Mouse (Mus musculus): ENCODE data around the gene Nin. TPM values are rescaled to one million over a fixed set of nuclear protein-coding genes. Genes with fewer than 3 reads are reported as not detected.

Gene Nin
- total RNA-seq, 1 experiment, result 13.9 TPM

DNA sequence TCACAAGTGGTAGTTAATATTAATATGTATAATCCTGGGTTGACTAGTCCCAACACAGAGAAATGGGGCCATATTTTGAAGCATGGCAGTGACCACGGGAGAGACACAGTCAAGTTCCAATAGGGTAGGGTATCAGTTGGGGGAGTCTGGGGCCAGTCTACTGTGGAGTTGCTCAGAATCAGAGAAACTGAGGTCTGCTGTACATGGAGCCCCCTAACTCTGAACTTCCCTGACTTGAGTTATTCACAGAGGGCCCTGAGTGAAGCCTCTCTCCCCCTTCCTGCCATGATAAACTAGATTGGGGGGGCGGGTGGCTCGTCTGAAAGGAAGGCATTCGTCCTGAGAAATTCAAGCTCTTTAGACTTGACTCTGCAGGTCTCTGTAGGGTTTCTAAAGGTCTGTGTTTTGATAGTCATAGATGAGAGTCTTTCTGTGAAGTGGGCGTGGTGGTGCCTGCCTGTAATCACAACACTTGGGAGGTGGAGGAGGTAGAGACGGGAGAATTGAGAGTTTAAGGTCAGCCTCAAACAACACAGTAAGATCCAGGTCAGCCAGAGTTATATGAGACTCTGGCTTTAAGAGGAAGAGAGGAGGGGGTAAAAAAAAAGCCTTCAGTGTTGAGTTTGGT is 20.1 kb downstream of the Nin start:
- Histone ChIP-seq H3K4me3 (ENCODE audit: insufficient read depth in 1 of 2, low read depth in 1 of 2, low read length in 2 of 2, poor library complexity in 1 of 2, severe bottlenecking in 1 of 2) (no peak overlapping the region), H3K36me3 (ENCODE audit: control insufficient read depth, insufficient read depth, low read length, poor library complexity, severe bottlenecking) (no peaks in the 10 kb centered on the region), H3K9me3 (ENCODE audit: control insufficient read depth, insufficient read depth, low read depth, low read length) (no peaks in the 10 kb centered on the region), H3K4me1 (ENCODE audit: control insufficient read depth in 2 of 2, insufficient read depth in 2 of 2, low read length in 2 of 2, poor library complexity in 1 of 2) (peaks cover 0 to 8% of the 10 kb centered on the region in 2 experiments; a peak in 2 of 4 replicates), H3K9ac (ENCODE audit: insufficient read depth, low read depth, low read length, poor library complexity, severe bottlenecking) (no peak overlapping the region), H3K27ac (ENCODE audit: insufficient read depth, low read depth, low read length, poor library complexity, severe bottlenecking) (no peak overlapping the region)
- in situ Hi-C loops (cut with MboI; ENCODE audit: low sequenced_read_pairs in 2 of 2, unreplicated experiment in 2 of 2), result no loop called here
- no peak for DNase-seq (ENCODE audit: low read depth, low spot score)
- TF ChIP-seq ZNF384 (IDR thresholded peaks at IDR 0.05; ENCODE audit: low read depth, low read length) (no peak), HCFC1 (IDR thresholded peaks at IDR 0.05; ENCODE audit: borderline replicate concordance, insufficient read depth, low read length) (no peak), MAFK (IDR thresholded peaks at IDR 0.05; ENCODE audit: insufficient read depth, low read depth, low read length) (no peak), ZC3H11A (IDR thresholded peaks at IDR 0.05; ENCODE audit: borderline replicate concordance, low read depth, low read length) (no peak), CHD2 (IDR thresholded peaks at IDR 0.05; ENCODE audit: low read depth, low read length) (no peak)

DNA sequence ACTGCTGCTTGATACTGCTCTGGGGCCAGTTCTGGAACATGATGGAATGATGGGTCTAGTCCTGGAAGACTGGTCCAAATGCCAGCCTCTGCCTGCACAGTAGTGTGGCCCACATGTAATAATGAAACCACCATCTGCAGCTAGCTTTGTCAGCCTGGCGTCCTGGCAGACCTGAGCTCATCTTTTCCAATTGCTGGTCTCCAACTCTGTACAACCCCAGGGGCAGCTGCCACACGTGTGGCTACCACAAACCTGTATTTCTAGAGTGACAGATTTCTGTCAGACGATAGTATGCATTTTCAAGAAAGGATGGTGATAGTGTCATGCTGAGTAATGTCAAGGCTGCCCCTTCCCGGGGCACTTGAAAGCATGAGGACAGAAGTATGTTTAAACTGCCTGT is 25.2 kb downstream of the Nin start:
- Histone ChIP-seq H3K4me3 (ENCODE audit: insufficient read depth in 1 of 2, low read depth in 1 of 2, low read length in 2 of 2, poor library complexity in 1 of 2, severe bottlenecking in 1 of 2) (no peak overlapping the region), H3K9me3 (ENCODE audit: control insufficient read depth, insufficient read depth, low read depth, low read length) (no peaks in the 10 kb centered on the region), H3K27ac (ENCODE audit: insufficient read depth, low read depth, low read length, poor library complexity, severe bottlenecking) (no peak overlapping the region), H3K9ac (ENCODE audit: insufficient read depth, low read depth, low read length, poor library complexity, severe bottlenecking) (no peak overlapping the region), H3K36me3 (ENCODE audit: control insufficient read depth, insufficient read depth, low read length, poor library complexity, severe bottlenecking) (no peaks in the 10 kb centered on the region), H3K4me1 (ENCODE audit: control insufficient read depth in 2 of 2, insufficient read depth in 2 of 2, low read length in 2 of 2, poor library complexity in 1 of 2) (no peaks in the 10 kb centered on the region)
- TF ChIP-seq ZNF384 (IDR thresholded peaks at IDR 0.05; ENCODE audit: low read depth, low read length) (no peak), ZC3H11A (IDR thresholded peaks at IDR 0.05; ENCODE audit: borderline replicate concordance, low read depth, low read length) (no peak), HCFC1 (IDR thresholded peaks at IDR 0.05; ENCODE audit: borderline replicate concordance, insufficient read depth, low read length) (no peak), MAFK (IDR thresholded peaks at IDR 0.05; ENCODE audit: insufficient read depth, low read depth, low read length) (no peak), CHD2 (IDR thresholded peaks at IDR 0.05; ENCODE audit: low read depth, low read length) (no peak)
- no peak for DNase-seq (ENCODE audit: low read depth, low spot score)
- in situ Hi-C loops (cut with MboI; ENCODE audit: low sequenced_read_pairs in 2 of 2, unreplicated experiment in 2 of 2), result no loop called here

DNA sequence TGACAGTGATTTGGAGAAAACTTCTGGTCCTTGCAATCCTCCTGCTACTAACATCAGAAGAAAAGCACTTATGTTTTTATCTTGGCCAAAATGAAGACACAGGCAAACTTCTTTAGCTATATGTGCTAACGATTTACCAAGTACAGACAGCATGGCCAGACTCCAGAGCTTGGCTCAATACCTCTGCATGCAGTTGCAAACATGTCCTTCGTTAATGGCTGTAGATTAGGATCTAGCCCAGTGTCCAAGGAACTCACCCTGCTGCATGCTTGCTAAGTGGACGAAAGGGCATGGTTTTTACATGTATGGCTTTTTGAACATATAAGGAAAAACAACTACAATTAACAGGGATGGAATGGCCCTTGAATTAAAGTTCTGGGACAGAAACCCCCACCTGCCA is 28.2 kb downstream of the Nin start:
- no peaks in the 10 kb centered on the region for H3K4me1 ChIP-seq (ENCODE audit: control insufficient read depth in 2 of 2, insufficient read depth in 2 of 2, low read length in 2 of 2, poor library complexity in 1 of 2)
- no peak overlapping the region for H3K27ac ChIP-seq (ENCODE audit: insufficient read depth, low read depth, low read length, poor library complexity, severe bottlenecking)
- TF ChIP-seq HCFC1 (IDR thresholded peaks at IDR 0.05; ENCODE audit: borderline replicate concordance, insufficient read depth, low read length) (no peak), CHD2 (IDR thresholded peaks at IDR 0.05; ENCODE audit: low read depth, low read length) (no peak), MAFK (IDR thresholded peaks at IDR 0.05; ENCODE audit: insufficient read depth, low read depth, low read length) (no peak), ZNF384 (IDR thresholded peaks at IDR 0.05; ENCODE audit: low read depth, low read length) (no peak)
- no peak for DNase-seq (ENCODE audit: low read depth, low spot score)
- no peak overlapping the region for H3K4me3 ChIP-seq (ENCODE audit: insufficient read depth in 1 of 2, low read depth in 1 of 2, low read length in 2 of 2, poor library complexity in 1 of 2, severe bottlenecking in 1 of 2)
- no peaks in the 10 kb centered on the region for H3K36me3 ChIP-seq (ENCODE audit: control insufficient read depth, insufficient read depth, low read length, poor library complexity, severe bottlenecking)
- H3K9me3 ChIP-seq (ENCODE audit: control insufficient read depth, insufficient read depth, low read depth, low read length), result no peaks in the 10 kb centered on the region
- in situ Hi-C loops (cut with MboI; ENCODE audit: low sequenced_read_pairs in 2 of 2, unreplicated experiment in 2 of 2), result no loop called here
- H3K9ac ChIP-seq (ENCODE audit: insufficient read depth, low read depth, low read length, poor library complexity, severe bottlenecking), result no peak overlapping the region

DNA sequence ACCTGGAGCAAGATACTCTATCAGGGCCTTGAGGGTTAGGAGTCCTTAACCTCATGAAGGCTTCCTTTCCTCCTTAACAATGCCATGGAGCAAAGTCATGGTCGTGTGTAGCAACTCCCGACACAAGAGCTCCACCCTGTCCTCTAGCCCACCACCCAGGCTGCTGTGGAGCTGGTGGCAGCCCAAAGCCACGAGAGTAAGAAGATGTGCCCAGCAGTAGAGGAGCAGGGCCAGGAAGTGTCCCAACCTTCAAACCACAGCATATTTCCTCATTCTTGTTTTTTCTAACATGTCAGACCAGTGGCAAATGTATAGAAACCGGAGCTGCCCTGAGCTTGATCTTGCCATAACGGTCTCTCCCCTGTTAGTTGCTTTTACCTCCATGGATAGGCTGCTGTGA is 29.3 kb downstream of the Nin start:
- in situ Hi-C loops (cut with MboI; ENCODE audit: low sequenced_read_pairs in 2 of 2, unreplicated experiment in 2 of 2), result no loop called here
- Histone ChIP-seq H3K36me3 (ENCODE audit: control insufficient read depth, insufficient read depth, low read length, poor library complexity, severe bottlenecking) (no peaks in the 10 kb centered on the region), H3K9ac (ENCODE audit: insufficient read depth, low read depth, low read length, poor library complexity, severe bottlenecking) (no peak overlapping the region), H3K4me1 (ENCODE audit: control insufficient read depth in 2 of 2, insufficient read depth in 2 of 2, low read length in 2 of 2, poor library complexity in 1 of 2) (no peaks in the 10 kb centered on the region), H3K4me3 (ENCODE audit: insufficient read depth in 1 of 2, low read depth in 1 of 2, low read length in 2 of 2, poor library complexity in 1 of 2, severe bottlenecking in 1 of 2) (no peak overlapping the region), H3K9me3 (ENCODE audit: control insufficient read depth, insufficient read depth, low read depth, low read length) (no peaks in the 10 kb centered on the region), H3K27ac (ENCODE audit: insufficient read depth, low read depth, low read length, poor library complexity, severe bottlenecking) (no peak overlapping the region)
- no peak for DNase-seq (ENCODE audit: low read depth, low spot score)
- TF ChIP-seq CHD2 (IDR thresholded peaks at IDR 0.05; ENCODE audit: low read depth, low read length), result no peak
- TF ChIP-seq ZNF384 (IDR thresholded peaks at IDR 0.05; ENCODE audit: low read depth, low read length), result no peak
- TF ChIP-seq HCFC1 (IDR thresholded peaks at IDR 0.05; ENCODE audit: borderline replicate concordance, insufficient read depth, low read length), result no peak
- no peak for TF ChIP-seq ZC3H11A (IDR thresholded peaks at IDR 0.05; ENCODE audit: borderline replicate concordance, low read depth, low read length)
- TF ChIP-seq MAFK (IDR thresholded peaks at IDR 0.05; ENCODE audit: insufficient read depth, low read depth, low read length), result no peak

DNA sequence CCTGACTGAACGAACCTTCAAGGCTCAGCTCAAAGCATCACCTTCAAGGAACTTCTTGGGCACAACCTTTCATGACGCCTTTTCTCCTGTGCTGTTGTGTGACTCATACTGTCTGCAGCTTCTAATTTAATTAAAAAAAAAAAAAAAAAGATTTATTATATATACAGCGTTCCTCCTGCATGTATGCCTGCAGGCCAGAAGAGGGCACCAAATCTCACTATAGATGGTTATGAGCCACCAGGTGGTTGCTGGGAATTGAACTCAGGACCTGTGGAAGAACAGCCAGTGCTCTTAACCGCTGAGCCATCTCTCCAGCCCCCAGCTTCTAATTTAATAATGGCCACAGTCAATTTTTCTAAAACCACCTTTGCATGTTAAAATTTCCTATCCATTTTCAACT is 29.8 kb downstream of the Nin start:
- no peaks in the 10 kb centered on the region for H3K36me3 ChIP-seq (ENCODE audit: control insufficient read depth, insufficient read depth, low read length, poor library complexity, severe bottlenecking)
- DNase-seq (ENCODE audit: low read depth, low spot score), result no peak
- no peak overlapping the region for H3K4me3 ChIP-seq (ENCODE audit: insufficient read depth in 1 of 2, low read depth in 1 of 2, low read length in 2 of 2, poor library complexity in 1 of 2, severe bottlenecking in 1 of 2)
- H3K9me3 ChIP-seq (ENCODE audit: control insufficient read depth, insufficient read depth, low read depth, low read length), result no peaks in the 10 kb centered on the region
- H3K27ac ChIP-seq (ENCODE audit: insufficient read depth, low read depth, low read length, poor library complexity, severe bottlenecking), result no peak overlapping the region
- TF ChIP-seq CHD2 (IDR thresholded peaks at IDR 0.05; ENCODE audit: low read depth, low read length) (no peak), ZNF384 (IDR thresholded peaks at IDR 0.05; ENCODE audit: low read depth, low read length) (0 out of 2 replicates have a peak, but pooled peaks have one; percentile 35), ZC3H11A (IDR thresholded peaks at IDR 0.05; ENCODE audit: borderline replicate concordance, low read depth, low read length) (no peak), HCFC1 (IDR thresholded peaks at IDR 0.05; ENCODE audit: borderline replicate concordance, insufficient read depth, low read length) (no peak)
- no peaks in the 10 kb centered on the region for H3K4me1 ChIP-seq (ENCODE audit: control insufficient read depth in 2 of 2, insufficient read depth in 2 of 2, low read length in 2 of 2, poor library complexity in 1 of 2)
- H3K9ac ChIP-seq (ENCODE audit: insufficient read depth, low read depth, low read length, poor library complexity, severe bottlenecking), result no peak overlapping the region
- in situ Hi-C loops (cut with MboI; ENCODE audit: low sequenced_read_pairs in 2 of 2, unreplicated experiment in 2 of 2), result no loop called here
